Mouse (Mus musculus) left cerebral cortex, adult 9 months (tissue): Measurements from ENCODE around the gene Oxa1l.

ENCODE experiments used
- DNase-seq, 2 experiments: peaks; one replicate each; pipeline ENCODE4 v3.0.0; 2022; ENCODE audit warnings: low spot score in 2 of 2

Oxa1l gene

DNA sequence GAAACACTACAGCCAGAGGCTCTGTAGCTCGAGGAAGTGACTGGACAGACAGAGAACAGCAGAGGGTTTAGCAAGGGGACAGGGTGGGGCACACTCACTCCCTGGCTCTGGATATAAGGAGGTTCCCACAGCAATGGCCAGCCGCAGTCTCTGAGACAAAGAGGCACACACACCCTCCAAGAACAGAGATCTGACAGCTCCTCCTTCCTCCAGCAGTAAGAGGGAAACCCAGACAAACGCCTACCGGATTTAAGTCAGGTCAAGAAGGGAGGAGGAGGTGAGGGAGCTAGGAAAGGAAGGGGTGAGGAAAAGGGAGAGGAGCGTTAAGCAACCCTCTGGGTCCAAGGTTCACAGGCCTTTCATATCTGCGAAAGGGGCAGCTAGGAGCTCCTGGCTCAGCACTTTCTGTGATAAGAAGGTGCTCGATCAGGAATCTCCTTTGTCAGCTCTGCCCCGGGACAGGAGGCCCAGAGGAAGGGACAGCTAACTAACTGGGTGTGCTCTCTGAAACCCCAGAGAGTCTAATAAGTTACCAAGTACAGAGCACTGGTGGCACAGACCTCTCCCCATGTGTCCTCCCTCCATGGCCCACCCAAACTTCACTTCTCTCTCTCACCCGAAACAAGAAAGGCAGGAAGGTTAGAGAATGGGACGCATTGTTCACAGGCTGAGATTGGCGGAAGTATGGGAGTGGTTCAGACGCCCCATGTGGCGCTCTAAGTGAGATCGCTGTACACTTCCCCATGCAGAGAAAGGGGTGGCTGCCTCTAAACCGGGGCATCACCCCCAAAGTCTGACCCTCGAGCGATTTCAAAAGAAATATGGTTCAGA, 49.6 kb downstream of the Oxa1l start:
- no peak for DNase-seq

DNA sequence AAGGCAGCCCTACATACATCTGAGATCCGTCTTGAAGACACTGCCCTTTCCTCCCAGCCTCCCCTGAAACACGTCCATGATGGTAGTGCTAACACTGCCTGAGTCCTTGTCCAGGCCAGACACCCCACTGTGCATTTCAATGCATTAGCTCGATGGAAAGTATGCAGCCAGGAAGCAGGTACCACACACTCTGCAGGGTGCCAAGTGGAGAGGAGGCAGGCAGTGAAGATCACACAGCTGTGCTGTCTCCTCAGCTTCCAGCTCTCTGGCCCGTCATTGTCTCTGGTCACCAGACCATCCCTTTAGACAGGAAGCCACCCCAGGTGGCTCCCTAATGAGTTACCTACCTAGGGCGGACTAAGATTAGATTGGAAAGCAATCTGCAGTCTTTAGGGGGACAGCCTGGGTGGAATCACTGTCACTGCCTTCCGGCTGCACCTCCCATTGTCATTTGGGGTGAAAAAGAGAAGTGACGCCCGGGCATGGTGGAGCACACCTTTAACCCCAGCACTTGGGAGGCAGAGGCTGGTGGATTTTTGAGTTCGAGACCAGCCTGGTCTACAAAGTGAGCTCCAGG, 51.5 kb downstream of the Oxa1l start:
- DNase-seq, result no peak

DNA sequence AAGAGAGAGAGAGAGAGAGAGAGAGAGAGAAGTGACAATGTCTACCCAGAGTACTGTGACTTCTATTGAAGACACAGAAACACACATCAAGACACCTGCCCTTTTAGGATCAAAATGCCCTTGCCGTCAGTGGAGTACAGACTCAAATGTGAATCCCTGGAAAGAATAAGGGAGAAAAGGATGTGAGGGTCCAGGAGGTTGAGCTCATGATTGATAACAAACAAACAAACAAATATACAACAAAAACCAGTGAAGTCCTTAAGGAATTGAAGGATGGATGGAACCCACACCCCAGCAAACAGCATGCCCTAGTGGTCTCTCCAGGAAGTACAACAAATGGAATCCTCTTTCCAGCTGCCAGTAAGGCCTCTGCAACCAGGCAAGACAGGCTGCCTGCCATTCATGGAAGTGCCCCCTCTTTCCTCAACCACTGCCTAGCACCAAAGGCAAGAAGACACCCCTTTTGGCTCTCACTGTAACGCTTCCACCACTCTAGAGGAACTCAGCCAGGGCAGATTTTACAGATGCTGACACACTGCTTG, 52.1 kb downstream of the Oxa1l start:
- peak in 1 of 2 experiments; percentile 59 for DNase-seq

DNA sequence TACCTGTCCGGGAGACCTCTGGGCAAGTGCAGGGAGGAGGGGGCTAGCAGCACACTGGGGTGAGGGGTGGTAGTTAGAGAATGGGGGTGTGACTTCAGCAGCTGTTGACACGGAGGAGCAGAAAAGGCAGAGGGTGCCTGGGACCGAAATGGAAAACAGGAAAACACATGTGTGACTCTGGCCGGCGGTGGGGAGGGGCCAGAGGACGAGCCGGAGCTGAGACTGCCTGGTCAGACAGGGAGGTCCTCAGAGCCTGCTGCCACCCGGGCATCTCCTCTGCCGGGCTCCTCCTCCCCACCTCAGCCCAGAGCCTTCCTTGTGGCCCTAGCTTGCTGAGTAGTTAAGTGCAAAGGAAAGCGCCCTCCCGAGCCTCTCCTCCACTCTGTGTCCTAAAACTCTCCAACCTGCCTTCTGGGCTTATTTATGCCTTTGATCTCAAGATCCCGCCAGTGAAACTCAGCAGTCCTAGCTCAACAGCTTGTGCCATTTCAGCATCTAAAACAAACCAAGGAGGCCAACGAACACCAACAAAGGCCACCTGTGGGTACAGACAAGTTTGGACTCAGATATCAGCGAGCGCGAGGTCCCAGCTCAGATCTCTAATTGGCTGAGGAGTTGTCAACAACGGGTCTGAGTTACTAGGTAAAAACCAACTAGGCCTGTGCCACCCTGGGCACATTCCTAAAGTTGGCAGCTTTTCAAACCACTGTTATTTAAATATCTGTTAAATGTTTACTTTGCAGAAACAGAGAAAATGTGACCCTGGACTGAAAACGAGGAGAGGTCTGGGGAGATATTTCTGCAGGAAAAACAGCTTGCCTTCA, 53.5 kb downstream of the Oxa1l start:
- no peak for DNase-seq

DNA sequence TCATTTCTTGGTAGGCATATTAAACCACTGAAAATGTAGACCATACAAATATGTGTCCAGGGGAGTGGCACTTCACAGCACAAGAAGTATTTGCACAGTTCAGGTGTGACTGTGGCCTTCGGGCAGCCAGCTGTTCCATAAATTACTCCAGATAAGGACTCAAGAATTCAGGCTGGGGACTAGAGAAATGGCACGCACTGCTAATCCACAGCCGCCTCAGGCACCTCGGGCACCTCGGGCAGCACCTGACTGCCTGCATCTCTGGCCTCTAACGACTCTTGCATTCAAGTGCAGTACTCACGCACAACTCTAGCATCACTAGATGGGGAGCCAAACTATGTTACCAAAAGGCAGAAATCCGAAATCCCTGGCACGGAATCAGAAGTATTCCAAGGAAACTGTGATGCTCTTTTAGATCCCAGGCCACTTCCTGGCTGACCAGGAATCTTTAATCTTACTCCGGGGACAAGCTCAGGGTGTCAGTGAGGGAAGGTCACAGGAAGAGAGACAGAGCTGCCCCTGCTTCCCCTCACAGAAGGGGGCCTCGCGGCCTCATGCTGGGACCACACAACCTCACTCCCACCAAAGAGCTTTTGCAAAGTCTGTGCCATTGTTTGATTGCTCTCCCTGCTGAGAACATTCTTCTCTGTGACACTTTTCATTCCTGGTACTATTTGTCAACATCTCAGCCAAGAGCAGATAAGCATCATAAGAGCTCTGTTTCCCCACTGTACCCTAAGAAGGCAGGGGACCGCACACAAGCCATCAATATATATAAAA, 54.8 kb downstream of the Oxa1l start:
- no peak for DNase-seq

DNA sequence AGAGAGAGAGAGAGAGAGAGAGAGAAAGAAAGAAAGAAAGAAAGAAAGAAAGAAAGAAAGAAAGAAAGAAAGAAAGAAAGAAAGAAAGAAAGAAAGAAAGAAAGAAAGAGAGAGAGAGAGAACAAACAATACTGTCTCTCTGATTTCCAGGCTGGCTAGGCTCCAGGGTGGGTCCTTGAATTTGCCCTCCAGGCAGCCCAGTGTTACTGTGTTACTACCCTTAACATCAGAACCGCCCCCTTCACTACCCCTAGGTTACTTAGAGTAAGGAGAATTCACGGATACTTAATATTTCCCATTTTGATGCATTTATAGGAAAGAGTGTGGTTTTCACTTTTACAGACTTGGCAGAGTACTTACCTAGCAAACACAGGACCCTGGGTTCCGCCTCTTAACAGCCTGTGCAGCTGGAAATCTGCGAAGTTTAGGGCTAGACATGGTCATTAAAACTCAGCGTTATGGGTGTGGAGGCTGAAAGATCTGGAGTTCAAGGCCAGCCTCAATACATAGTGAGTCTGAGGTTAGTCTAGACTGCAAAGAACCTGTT, 55.7 kb downstream of the Oxa1l start:
- no peak for DNase-seq

DNA sequence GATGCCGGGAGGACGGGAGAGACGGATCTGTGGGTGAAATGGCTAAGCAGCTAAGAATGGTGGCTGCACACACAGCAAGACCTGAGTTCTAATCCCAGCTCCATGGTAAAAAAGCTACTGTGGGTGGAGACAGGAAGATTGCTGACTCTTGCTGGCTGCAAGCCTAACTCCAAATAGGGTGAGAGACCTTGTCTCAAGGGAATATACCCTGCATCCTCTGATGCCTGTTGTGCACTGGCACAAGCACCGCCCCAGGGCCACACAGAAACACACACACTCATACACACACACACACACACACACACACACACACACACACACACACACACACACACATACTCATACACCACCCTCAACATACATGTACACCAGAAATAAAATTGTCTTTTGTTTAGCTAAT, 56.2 kb downstream of the Oxa1l start:
- no peak for DNase-seq

DNA sequence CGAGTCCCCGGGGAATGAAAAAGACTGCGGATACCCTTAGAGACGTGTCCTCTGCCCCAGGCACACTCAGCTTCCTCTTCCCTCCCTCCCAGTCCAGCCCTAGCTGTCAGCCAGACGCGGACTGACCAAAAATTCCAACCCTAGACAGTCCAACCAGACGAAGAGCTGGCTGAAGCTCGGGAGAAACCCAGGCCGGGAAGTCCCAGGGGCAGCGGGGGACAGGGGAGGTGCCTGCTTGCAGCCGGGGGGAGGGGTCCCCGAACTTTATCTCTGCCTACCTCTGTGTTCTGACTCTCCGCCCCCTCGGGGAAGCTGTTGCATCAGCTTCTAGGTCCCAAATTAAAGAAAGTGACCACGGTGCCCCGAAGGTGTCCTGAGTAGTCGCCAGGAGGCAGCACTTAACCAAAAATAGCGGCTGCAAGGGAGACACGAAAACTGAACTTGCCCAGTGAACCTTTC, 57.0 kb downstream of the Oxa1l start, which contains the start of gene Slc7a7:
TSS of gene Slc7a7 (minus strand) at position 158 of the 459 bp plus-strand sequence.
- no peak for DNase-seq
